Mouse (Mus musculus) liver, adult 2 months (tissue): ENCODE measurements around the gene Lamp1.

ENCODE experiments used
- CTCF ChIP-seq: fragments of 200-500 bp; IDR thresholded peaks from 2 replicates; pipeline ENCODE4 v1.5.1; 2011; ENCODE audit warnings: low read depth, low read length, control low read depth
- POLR2A ChIP-seq: fragments of 200-500 bp; IDR thresholded peaks from 2 replicates; pipeline ENCODE4 v1.6.1; 2011; ENCODE audit warnings: low read length, control low read depth; ENCODE audit not compliant: insufficient read depth; ENCODE audit errors: extremely low read depth

- no peak for TF ChIP-seq CTCF
- TF ChIP-seq POLR2A: no peak
These were observed 47.3 kb downstream of the Lamp1 start for GRCm38 (mm10) chr8:13206290-13206689.
